Mouse (Mus musculus) bone marrow, adult 2 months (tissue): ENCODE measurements around the gene Irf2. TPM values are rescaled to one million over a fixed set of nuclear protein-coding genes. Genes with fewer than 3 reads are reported as not detected.

Experiments
- H3K27ac ChIP-seq: fragments of 200-500 bp; 2 replicates; pipeline ENCODE4 v1.5.1; 2012; ENCODE audit warnings: low read depth, mild to moderate bottlenecking, control low read depth, inconsistent platforms, low read length; ENCODE audit not compliant: control insufficient read depth, poor library complexity, insufficient read depth
- H3K4me1 ChIP-seq: fragments of 200-500 bp; 2 replicates; pipeline ENCODE4 v1.6.1; 2011; ENCODE audit warnings: low read length; ENCODE audit not compliant: control insufficient read depth, insufficient read depth
- H3K4me3 ChIP-seq: fragments of 200-500 bp; replicated peaks from 2 replicates; pipeline ENCODE3; 2011; ENCODE audit warnings: mild to moderate bottlenecking, low read depth, low read length, control low read depth; ENCODE audit not compliant: control insufficient read depth
- CTCF ChIP-seq: fragments of 200-500 bp; IDR thresholded peaks from 2 replicates; pipeline ENCODE4 v1.5.1; 2011; ENCODE audit warnings: low read length, control low read depth; ENCODE audit not compliant: control insufficient read depth, insufficient read depth
- POLR2A ChIP-seq: fragments of 200-500 bp; IDR thresholded peaks from 2 replicates; pipeline ENCODE4 v1.6.1; 2011; ENCODE audit warnings: low read depth, mild to moderate bottlenecking, control low read depth, low read length, borderline replicate concordance; ENCODE audit not compliant: control insufficient read depth
- WGBS: fragments of 180-500 bp; shearing (Covaris S2); methylation state at CpG from one replicate; pipeline ENCODE4 v1.1.7; 2018; 5-methylcytosine and 5-hydroxymethylcytosine counted together
- polyA plus RNA-seq: library from polyadenylated mRNA; stranded (reverse); fragments of >200 nt; gene quantifications from 2 replicates; pipeline ENCODE4 v1.2.4, GENCODE M21; 2011; ENCODE audit warnings: low replicate concordance; ENCODE audit not compliant: missing spikeins, insufficient read depth, insufficient read length

The Irf2 gene
- polyA plus RNA-seq, 1 experiment = 63.2 TPM

GRCm38 (mm10) chr8:46736260-46736659, 3.3 kb upstream of the Irf2 start:
- H3K27ac ChIP-seq = no peak overlapping the region
- no peak overlapping the region for H3K4me3 ChIP-seq
- peaks cover 2% of the 10 kb centered on the region; the same call in 1 of the 2 replicates for H3K4me1 ChIP-seq
- WGBS = 86% methylated on average over 3 of the region's 3 CpGs
- no peak for TF ChIP-seq POLR2A
- peak; percentile 32; the same call in 1 of the 2 replicates for TF ChIP-seq CTCF

DNA sequence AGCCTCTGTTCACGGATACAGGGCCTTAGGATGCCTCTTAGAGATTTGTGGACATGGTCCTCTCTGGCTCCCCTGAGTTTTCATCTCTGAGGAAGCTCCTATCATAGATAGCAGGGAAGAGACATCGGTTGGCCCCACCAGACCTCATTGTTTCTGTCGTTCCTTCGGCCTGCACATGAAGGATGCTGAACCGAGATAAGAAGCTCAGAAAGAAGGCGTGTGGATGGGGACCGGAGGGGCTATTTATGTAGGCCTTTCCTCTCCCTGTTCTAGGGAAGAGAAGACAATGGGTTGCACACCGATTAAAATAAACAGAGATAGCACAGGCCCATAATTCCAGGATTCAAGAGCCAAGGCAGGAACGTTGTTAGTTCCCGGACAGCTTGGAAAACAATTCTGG, 2.1 kb upstream of the Irf2 start:
- Histone ChIP-seq H3K27ac (no peak overlapping the region), H3K4me3 (no peak overlapping the region), H3K4me1 (peaks cover 2% of the 10 kb centered on the region; the same call in 1 of the 2 replicates)
- 68% methylated on average over 10 of the region's 10 CpGs for WGBS
- TF ChIP-seq POLR2A (no peak), CTCF (no peak)

DNA sequence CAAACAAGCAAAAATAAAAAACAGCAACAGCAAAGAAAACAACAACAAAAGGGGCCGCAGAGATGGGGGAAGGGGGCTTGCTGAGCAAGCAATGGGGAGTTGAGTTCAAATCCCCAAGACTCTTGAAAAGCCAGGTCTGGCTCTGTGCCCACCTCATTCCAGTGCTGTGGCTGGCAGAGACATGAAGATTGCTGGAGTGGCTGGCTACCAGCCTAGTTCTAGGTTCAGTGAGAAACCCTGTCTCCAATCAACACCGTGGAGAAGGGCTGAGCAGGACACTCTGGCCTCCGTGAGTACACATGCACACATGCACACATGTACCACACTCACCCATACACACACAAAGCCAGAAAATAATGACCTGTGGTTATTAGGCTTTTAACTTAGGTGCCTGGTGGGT, 1.6 kb upstream of the Irf2 start:
- peaks cover 2% of the 10 kb centered on the region; the same call in 1 of the 2 replicates for H3K4me1 ChIP-seq
- WGBS = 37% methylated on average over 3 of the region's 3 CpGs
- TF ChIP-seq CTCF = no peak
- no peak for TF ChIP-seq POLR2A
- H3K27ac ChIP-seq = 0 out of 2 replicates have a peak overlapping the region, but pooled peaks have one; percentile 44
- peak overlapping the region; percentile 45 for H3K4me3 ChIP-seq

GRCm38 (mm10) chr8:46738601-46739000, 931 bp upstream of the Irf2 start:
- TF ChIP-seq POLR2A (no peak), CTCF (no peak)
- WGBS = 10% methylated on average over 5 of the region's 5 CpGs
- Histone ChIP-seq H3K4me3 (peak overlapping the region; percentile 99), H3K27ac (peak overlapping the region; percentile 52; the same call in 1 of the 2 replicates), H3K4me1 (peaks cover 2% of the 10 kb centered on the region; the same call in 1 of the 2 replicates)

- Histone ChIP-seq H3K4me1 (peaks cover 2% of the 10 kb centered on the region; the same call in 1 of the 2 replicates), H3K4me3 (peak overlapping the region; percentile 99), H3K27ac (peak overlapping the region; percentile 100)
- TF ChIP-seq POLR2A = no peak
- no peak for TF ChIP-seq CTCF
- under 1% methylated on average over 22 of the region's 22 CpGs for WGBS
Observed at GRCm38 (mm10) chr8:46739956-46740512, 502 bp downstream of the Irf2 start.

GRCm38 (mm10) chr8:46740513-46741280, 1.2 kb downstream of the Irf2 start:
- WGBS = under 1% methylated on average over 90 of the region's 97 CpGs
- Histone ChIP-seq H3K4me1 (peaks cover 2% of the 10 kb centered on the region; the same call in 1 of the 2 replicates), H3K4me3 (peak overlapping the region; percentile 99), H3K27ac (peak overlapping the region; percentile 100)
- TF ChIP-seq CTCF = no peak
- peak; percentile 73; the same call in 1 of the 2 replicates for TF ChIP-seq POLR2A

- WGBS = under 1% methylated on average over 28 of the region's 28 CpGs
- TF ChIP-seq CTCF (no peak), POLR2A (no peak)
- peaks cover 2% of the 10 kb centered on the region; the same call in 1 of the 2 replicates for H3K4me1 ChIP-seq
- peak overlapping the region; percentile 100 for H3K27ac ChIP-seq
- H3K4me3 ChIP-seq = peak overlapping the region; percentile 99
Observed at GRCm38 (mm10) chr8:46741281-46741791, 1.8 kb downstream of the Irf2 start.
